Mouse (Mus musculus): ENCODE results near the gene Rps17. TPM values are rescaled to one million over a fixed set of nuclear protein-coding genes. Genes with fewer than 3 reads are reported as not detected.

Gene Rps17
- polyA plus RNA-seq (2014; fragmentation: Nextera tagmentation; extraction: Ambion mirVana), result 769 and 900 TPM in 2 replicates

DNA sequence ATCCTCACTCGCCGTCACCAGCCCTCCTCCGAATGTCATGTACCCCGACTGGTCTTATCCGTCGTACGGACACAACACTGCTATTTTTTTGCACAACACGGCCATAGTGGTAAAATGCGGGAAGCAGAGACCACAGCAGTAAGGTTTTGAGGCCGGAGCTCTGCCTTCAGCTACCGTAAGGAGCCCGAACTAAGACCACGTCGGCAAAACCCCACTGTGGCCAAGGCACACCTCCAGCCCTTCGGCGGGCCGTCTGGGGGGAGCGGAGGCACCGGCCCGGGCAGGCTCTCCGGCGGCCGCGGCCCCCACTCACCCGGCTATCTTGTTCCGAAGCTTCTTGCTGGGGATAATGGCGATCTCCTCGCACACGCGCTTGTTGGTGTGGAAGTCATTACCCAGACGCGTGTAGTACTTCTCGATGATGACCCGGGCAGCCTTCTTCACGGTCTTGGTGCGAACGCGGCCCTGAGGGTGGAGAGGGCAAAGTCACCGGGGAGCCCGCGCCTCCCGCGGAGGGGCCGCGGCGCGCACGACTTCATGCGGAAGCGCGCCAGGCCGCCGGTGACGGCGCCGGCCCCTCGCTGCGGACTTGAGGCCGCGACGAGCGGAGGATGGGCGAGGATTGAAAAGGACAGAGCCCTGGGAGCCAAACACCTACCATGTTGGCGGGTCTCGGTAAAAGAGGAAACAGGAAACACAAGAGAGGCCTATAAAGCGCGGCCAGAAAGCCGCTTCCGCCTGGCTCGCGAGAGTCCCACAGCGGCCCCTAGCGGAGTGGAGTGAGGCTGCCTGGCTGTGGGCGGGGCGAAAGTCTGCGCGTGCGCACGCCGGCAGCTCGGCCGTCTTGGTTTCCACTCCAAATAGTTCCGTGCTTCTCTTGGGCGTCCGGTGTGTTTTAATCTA lies at the start of gene Rps17:
Gene Rps17 (minus strand): TSS at position 711 of the 903 bp plus-strand sequence.
- Histone ChIP-seq H3K4me2 (ENCODE audit: low read length) (peak within 1 kb of the TSS; percentile 78), H3K4me1 (ENCODE audit: control insufficient read depth, insufficient read depth, low read length) (peaks cover 15% of the 10 kb centered on the region), H3K4me3 (ENCODE audit: low read depth, low read length) (peak within 1 kb of the TSS; percentile 79), H3K36me3 (ENCODE audit: control insufficient read depth, insufficient read depth, low read length) (peaks cover 37% of the 10 kb centered on the region), H3K9me3 (replicated peaks; ENCODE audit: control insufficient read depth, low read length) (no peaks in the 10 kb centered on the region), H3K27ac (ENCODE audit: low read depth, low read length) (peak within 1 kb of the TSS; percentile 84), H3K27me3 (replicated peaks; ENCODE audit: control insufficient read depth, insufficient read depth, low read length) (no peaks in the 10 kb centered on the region), H3K9ac (ENCODE audit: low read length) (peak within 1 kb of the TSS; percentile 94)
- DNase-seq (ENCODE audit: low spot score) (peak; percentile 95), ATAC-seq (peak; percentile 92)
- WGBS, result under 1% methylated on average over 85 of the region's 85 CpGs

DNA sequence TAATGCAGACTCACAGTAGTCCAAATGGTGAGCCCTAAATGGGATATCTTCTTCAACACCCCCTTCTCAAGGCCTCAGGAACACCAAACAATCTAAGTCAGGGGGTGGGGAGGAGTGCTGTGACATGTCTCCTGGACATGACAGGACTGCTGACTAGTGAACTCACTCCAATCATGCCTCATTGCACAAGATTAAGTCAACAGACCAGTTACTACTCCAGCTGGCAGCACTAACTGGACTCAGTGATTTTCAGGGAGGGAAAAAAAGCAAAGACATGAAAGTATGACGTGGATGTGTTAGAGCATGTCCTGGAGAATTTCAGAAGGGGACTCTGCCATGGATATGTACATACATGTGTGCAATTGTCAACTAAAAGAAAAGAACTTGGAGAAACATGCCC lies 34.3 kb upstream of the Rps17 start:
- 74% methylated on average over 1 of the region's 1 CpGs for WGBS
- no peaks in the 10 kb centered on the region for H3K36me3 ChIP-seq (ENCODE audit: control insufficient read depth, insufficient read depth, low read length)
- DNase-seq (ENCODE audit: low spot score), result no peak
- H3K9ac ChIP-seq (ENCODE audit: low read length), result no peak overlapping the region
- no peak overlapping the region for H3K4me3 ChIP-seq (ENCODE audit: low read depth, low read length)
- H3K4me1 ChIP-seq (ENCODE audit: control insufficient read depth, insufficient read depth, low read length), result no peaks in the 10 kb centered on the region
- no peaks in the 10 kb centered on the region for H3K9me3 ChIP-seq (replicated peaks; ENCODE audit: control insufficient read depth, low read length)
- H3K4me2 ChIP-seq (ENCODE audit: low read length), result no peak overlapping the region
- no peak for ATAC-seq
- no peak overlapping the region for H3K27ac ChIP-seq (ENCODE audit: low read depth, low read length)
- no peaks in the 10 kb centered on the region for H3K27me3 ChIP-seq (replicated peaks; ENCODE audit: control insufficient read depth, insufficient read depth, low read length)

DNA sequence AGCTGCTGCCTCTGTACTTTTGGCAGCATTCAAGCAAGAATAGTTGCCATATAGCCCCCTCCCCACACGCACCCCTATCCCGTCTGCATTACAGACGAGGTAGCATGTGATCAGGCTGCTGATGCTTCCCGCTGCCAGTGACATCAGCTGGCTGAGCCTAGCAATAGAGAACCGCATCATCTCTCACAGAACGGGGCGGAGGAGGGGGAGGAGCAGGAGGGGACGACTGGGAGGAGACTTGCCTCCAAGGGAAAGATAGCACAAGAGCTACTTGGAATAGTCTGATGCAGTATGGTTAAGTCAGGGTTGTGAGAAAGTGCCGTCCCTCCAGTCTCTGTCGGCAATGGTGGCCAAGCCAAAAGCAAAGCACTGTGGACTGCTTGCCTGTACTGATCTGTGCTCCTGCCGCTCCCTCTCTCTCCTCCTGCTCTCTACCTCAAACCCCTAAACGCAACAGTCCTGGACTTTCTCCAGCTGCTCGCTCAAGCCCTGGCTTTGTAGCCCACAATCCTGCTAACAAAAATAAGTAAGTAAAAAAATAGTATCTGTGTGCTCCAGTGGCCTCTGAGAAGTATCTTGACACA lies 27.4 kb upstream of the Rps17 start:
- Histone ChIP-seq H3K9me3 (replicated peaks; ENCODE audit: control insufficient read depth, low read length) (no peaks in the 10 kb centered on the region), H3K4me1 (ENCODE audit: control insufficient read depth, insufficient read depth, low read length) (no peaks in the 10 kb centered on the region), H3K4me3 (ENCODE audit: low read depth, low read length) (peak overlapping the region; percentile 7), H3K4me2 (ENCODE audit: low read length) (peak overlapping the region; percentile 37), H3K36me3 (ENCODE audit: control insufficient read depth, insufficient read depth, low read length) (no peaks in the 10 kb centered on the region), H3K27ac (ENCODE audit: low read depth, low read length) (no peak overlapping the region), H3K9ac (ENCODE audit: low read length) (no peak overlapping the region), H3K27me3 (replicated peaks; ENCODE audit: control insufficient read depth, insufficient read depth, low read length) (no peaks in the 10 kb centered on the region)
- WGBS, result 8% methylated on average over 13 of the region's 13 CpGs
- ATAC-seq (peak; percentile 99), DNase-seq (ENCODE audit: low spot score) (peak; percentile 90)

GRCm38 (mm10) chr7:81371811-81372210 lies 26.8 kb upstream of the Rps17 start:
- peak overlapping the region; percentile 37 for H3K4me2 ChIP-seq (ENCODE audit: low read length)
- no peaks in the 10 kb centered on the region for H3K36me3 ChIP-seq (ENCODE audit: control insufficient read depth, insufficient read depth, low read length)
- H3K4me1 ChIP-seq (ENCODE audit: control insufficient read depth, insufficient read depth, low read length), result no peaks in the 10 kb centered on the region
- no peaks in the 10 kb centered on the region for H3K9me3 ChIP-seq (replicated peaks; ENCODE audit: control insufficient read depth, low read length)
- ATAC-seq (no peak), DNase-seq (ENCODE audit: low spot score) (no peak)
- H3K4me3 ChIP-seq (ENCODE audit: low read depth, low read length), result no peak overlapping the region
- H3K27ac ChIP-seq (ENCODE audit: low read depth, low read length), result no peak overlapping the region
- H3K27me3 ChIP-seq (replicated peaks; ENCODE audit: control insufficient read depth, insufficient read depth, low read length), result no peaks in the 10 kb centered on the region
- WGBS, result 15% methylated on average over 5 of the region's 5 CpGs
- H3K9ac ChIP-seq (ENCODE audit: low read length), result no peak overlapping the region

DNA sequence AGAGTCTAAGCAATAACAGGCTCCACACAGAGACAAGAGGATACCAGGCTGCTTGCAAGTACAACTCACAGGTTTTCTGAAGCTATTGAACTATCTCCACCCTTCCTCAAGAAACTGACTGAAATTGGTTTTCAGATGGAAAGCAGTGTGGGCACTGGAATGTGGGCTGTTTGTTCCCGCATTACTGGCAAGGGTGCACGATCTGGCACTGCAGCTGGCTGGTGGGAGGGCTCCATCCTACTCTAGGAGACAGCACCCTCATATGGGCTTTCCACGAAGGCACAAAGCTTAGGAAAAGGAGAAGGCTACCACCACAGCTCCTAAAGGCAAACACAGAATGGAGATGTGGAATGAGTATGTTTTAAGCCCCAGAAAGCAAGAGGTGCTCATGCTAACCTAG lies 24.7 kb upstream of the Rps17 start:
- no peaks in the 10 kb centered on the region for H3K4me1 ChIP-seq (ENCODE audit: control insufficient read depth, insufficient read depth, low read length)
- H3K4me2 ChIP-seq (ENCODE audit: low read length), result no peak overlapping the region
- no peaks in the 10 kb centered on the region for H3K36me3 ChIP-seq (ENCODE audit: control insufficient read depth, insufficient read depth, low read length)
- H3K9me3 ChIP-seq (replicated peaks; ENCODE audit: control insufficient read depth, low read length), result no peaks in the 10 kb centered on the region
- no peak for ATAC-seq
- H3K27ac ChIP-seq (ENCODE audit: low read depth, low read length), result no peak overlapping the region
- H3K4me3 ChIP-seq (ENCODE audit: low read depth, low read length), result no peak overlapping the region
- DNase-seq (ENCODE audit: low spot score), result no peak
- no peaks in the 10 kb centered on the region for H3K27me3 ChIP-seq (replicated peaks; ENCODE audit: control insufficient read depth, insufficient read depth, low read length)
- H3K9ac ChIP-seq (ENCODE audit: low read length), result no peak overlapping the region
- 57% methylated on average over 3 of the region's 3 CpGs for WGBS

GRCm38 (mm10) chr7:81367946-81368345 lies 22.9 kb upstream of the Rps17 start:
- 73% methylated on average over 3 of the region's 3 CpGs for WGBS
- H3K27me3 ChIP-seq (replicated peaks; ENCODE audit: control insufficient read depth, insufficient read depth, low read length), result no peaks in the 10 kb centered on the region
- H3K4me2 ChIP-seq (ENCODE audit: low read length), result no peak overlapping the region
- no peaks in the 10 kb centered on the region for H3K36me3 ChIP-seq (ENCODE audit: control insufficient read depth, insufficient read depth, low read length)
- H3K4me1 ChIP-seq (ENCODE audit: control insufficient read depth, insufficient read depth, low read length), result no peaks in the 10 kb centered on the region
- H3K9me3 ChIP-seq (replicated peaks; ENCODE audit: control insufficient read depth, low read length), result no peaks in the 10 kb centered on the region
- DNase-seq (ENCODE audit: low spot score), result no peak
- H3K4me3 ChIP-seq (ENCODE audit: low read depth, low read length), result no peak overlapping the region
- ATAC-seq, result no peak
- H3K27ac ChIP-seq (ENCODE audit: low read depth, low read length), result no peak overlapping the region
- H3K9ac ChIP-seq (ENCODE audit: low read length), result no peak overlapping the region

- no peak overlapping the region for H3K9ac ChIP-seq (ENCODE audit: low read length)
These were observed 11.9 kb upstream of the Rps17 start for GRCm38 (mm10) chr7:81356975-81357374.

GRCm38 (mm10) chr7:81356360-81356759 lies 11.3 kb upstream of the Rps17 start:
- H3K4me2 ChIP-seq (ENCODE audit: low read length), result no peak overlapping the region
- DNase-seq (ENCODE audit: low spot score), result no peak
- no peaks in the 10 kb centered on the region for H3K4me1 ChIP-seq (ENCODE audit: control insufficient read depth, insufficient read depth, low read length)
- no peak overlapping the region for H3K9ac ChIP-seq (ENCODE audit: low read length)
- no peaks in the 10 kb centered on the region for H3K36me3 ChIP-seq (ENCODE audit: control insufficient read depth, insufficient read depth, low read length)
- WGBS, result 82% methylated on average over 1 of the region's 1 CpGs
- no peaks in the 10 kb centered on the region for H3K9me3 ChIP-seq (replicated peaks; ENCODE audit: control insufficient read depth, low read length)
- H3K27ac ChIP-seq (ENCODE audit: low read depth, low read length), result no peak overlapping the region
- H3K4me3 ChIP-seq (ENCODE audit: low read depth, low read length), result no peak overlapping the region
- no peaks in the 10 kb centered on the region for H3K27me3 ChIP-seq (replicated peaks; ENCODE audit: control insufficient read depth, insufficient read depth, low read length)
- ATAC-seq, result no peak

More at GRCm38 (mm10) chr7:81356975-81357374, 11.9 kb upstream of the Rps17 start:
- Histone ChIP-seq H3K4me3 (ENCODE audit: low read depth, low read length) (no peak overlapping the region), H3K4me1 (ENCODE audit: control insufficient read depth, insufficient read depth, low read length) (no peaks in the 10 kb centered on the region), H3K36me3 (ENCODE audit: control insufficient read depth, insufficient read depth, low read length) (no peaks in the 10 kb centered on the region), H3K4me2 (ENCODE audit: low read length) (no peak overlapping the region), H3K27ac (ENCODE audit: low read depth, low read length) (no peak overlapping the region), H3K9me3 (replicated peaks; ENCODE audit: control insufficient read depth, low read length) (no peaks in the 10 kb centered on the region), H3K27me3 (replicated peaks; ENCODE audit: control insufficient read depth, insufficient read depth, low read length) (no peaks in the 10 kb centered on the region)
- no peak for ATAC-seq
- 85% methylated on average over 7 of the region's 7 CpGs for WGBS
- DNase-seq (ENCODE audit: low spot score), result no peak

DNA sequence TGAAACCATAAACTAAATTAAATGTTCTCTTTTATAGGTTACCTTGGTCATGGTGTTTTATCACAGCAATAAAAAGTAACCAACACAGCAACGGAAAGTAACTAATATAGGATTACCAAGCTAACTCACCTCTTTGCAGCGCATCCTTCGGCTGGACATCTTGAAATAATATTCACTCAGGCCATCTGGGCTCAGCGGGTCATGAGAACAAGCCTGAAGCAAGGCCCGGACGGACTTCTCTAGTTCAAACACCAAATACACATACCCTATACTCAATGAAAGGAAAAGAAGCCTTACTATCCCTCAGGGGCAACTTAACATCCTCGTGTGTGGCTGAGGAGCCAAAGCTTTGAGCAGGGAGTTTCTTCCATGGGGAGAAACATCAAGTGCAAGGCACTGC lies 10.7 kb upstream of the Rps17 start:
- 86% methylated on average over 7 of the region's 7 CpGs for WGBS
- no peak overlapping the region for H3K4me2 ChIP-seq (ENCODE audit: low read length)
- H3K4me1 ChIP-seq (ENCODE audit: control insufficient read depth, insufficient read depth, low read length), result no peaks in the 10 kb centered on the region
- ATAC-seq (no peak), DNase-seq (ENCODE audit: low spot score) (no peak)
- no peak overlapping the region for H3K9ac ChIP-seq (ENCODE audit: low read length)
- no peaks in the 10 kb centered on the region for H3K9me3 ChIP-seq (replicated peaks; ENCODE audit: control insufficient read depth, low read length)
- no peak overlapping the region for H3K4me3 ChIP-seq (ENCODE audit: low read depth, low read length)
- H3K36me3 ChIP-seq (ENCODE audit: control insufficient read depth, insufficient read depth, low read length), result no peaks in the 10 kb centered on the region
- H3K27ac ChIP-seq (ENCODE audit: low read depth, low read length), result no peak overlapping the region
- H3K27me3 ChIP-seq (replicated peaks; ENCODE audit: control insufficient read depth, insufficient read depth, low read length), result no peaks in the 10 kb centered on the region
